Mouse (Mus musculus) urinary bladder, postnatal 14 days (tissue): ENCODE results near the gene Fcho1.
A peak's percentile ranks its signal among the peaks of the same experiment; 100 is the strongest.

ENCODE experiments used
- DNase-seq: peaks from one replicate; pipeline ENCODE4 v3.0.0; 2021; ENCODE audit warnings: low spot score

Gene Fcho1

DNA sequence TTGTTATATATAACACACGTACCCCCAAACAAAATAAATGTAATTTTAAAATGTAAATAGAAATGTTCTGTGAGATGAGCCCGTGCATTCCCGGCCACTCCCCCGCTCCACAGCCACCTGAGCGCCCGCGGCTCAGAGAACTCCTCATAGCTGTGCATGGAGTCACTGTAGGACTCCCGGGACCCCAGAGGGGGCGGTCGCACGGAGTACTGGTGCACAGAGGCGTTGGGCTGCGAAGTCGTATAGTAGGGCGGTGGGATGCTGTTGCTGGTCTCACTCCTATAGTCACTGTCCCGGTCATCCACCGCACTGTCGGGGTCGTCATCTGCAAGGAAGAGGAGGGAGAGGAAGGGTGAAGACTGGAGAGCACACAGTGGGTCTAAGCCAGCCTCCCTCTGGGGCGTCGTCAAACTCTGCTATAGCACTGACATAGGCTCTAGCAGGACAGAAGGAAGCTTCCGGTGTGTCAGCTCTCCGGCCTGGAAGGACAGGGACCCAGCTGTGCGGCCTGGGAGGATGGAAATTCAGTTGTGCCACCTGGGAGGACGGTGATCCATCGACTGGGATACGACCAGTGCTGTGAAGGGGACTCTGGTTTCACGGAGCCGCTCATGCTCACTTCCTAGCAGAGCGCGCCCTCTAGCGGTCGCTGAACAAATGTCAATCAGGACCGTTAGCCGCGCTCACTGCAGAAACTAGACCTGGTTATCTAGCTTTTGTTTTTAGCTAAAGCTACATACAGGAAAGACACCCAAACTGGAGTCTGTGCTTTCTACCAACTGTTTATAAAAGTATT, 65.0 kb downstream of the Fcho1 start:
- peak; percentile 84 for DNase-seq

DNA sequence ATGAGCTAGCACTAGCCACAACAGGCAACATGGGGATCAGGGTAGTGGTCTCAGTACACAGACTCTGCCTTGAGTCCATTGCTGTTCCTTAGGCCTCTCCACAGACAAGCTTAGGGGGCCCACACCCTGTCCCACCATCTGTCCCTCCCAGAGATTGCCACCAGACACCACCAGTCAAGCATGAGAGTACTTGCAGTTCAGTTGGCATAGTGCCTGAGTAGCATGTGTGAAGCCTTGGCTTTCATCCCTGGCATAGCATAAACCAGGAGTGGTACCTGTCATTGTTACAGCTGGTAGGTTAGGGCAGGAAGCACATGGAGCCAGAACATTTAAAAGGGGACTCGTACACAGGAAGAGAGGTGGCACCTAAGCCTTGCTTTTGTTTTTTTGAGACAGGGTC, 65.8 kb downstream of the Fcho1 start:
- DNase-seq, result no peak

GRCm38 (mm10) chr8:71658515-71659049, 66.9 kb downstream of the Fcho1 start:
- DNase-seq, result no peak
